Mouse (Mus musculus) limb, embryonic 15.5 days (tissue): Measurements from ENCODE around the gene Ccdc105. TPM values are rescaled to one million over a fixed set of nuclear protein-coding genes. Genes with fewer than 3 reads are reported as not detected.
A peak's percentile ranks its signal among the peaks of the same experiment; 100 is the strongest.

Experiments
- ATAC-seq: fragments of 200-750 bp; cut with Nextera tagmentation; 2 replicates; pipeline ENCODE4 v1.8.0; 2017; ENCODE audit warnings: low read depth, moderate TSS enrichment; ENCODE audit not compliant: insufficient number of reproducible peaks, low FRiP score, low TSS enrichment
- H3K27ac ChIP-seq: fragments of 300-500 bp; sonication (generic); 2 replicates; pipeline ENCODE4 v1.5.1; 2015; ENCODE audit warnings: moderate library complexity, mild to moderate bottlenecking, inconsistent platforms
- H3K27me3 ChIP-seq: fragments of 300-500 bp; sonication (generic); 2 replicates; pipeline ENCODE4 v1.6.1; 2015; ENCODE audit warnings: inconsistent platforms
- H3K36me3 ChIP-seq: fragments of 300-500 bp; sonication (generic); 2 replicates; pipeline ENCODE4 v1.6.1; 2015; ENCODE audit warnings: inconsistent platforms
- H3K4me1 ChIP-seq: fragments of 300-500 bp; sonication (generic); 2 replicates; pipeline ENCODE4 v1.6.1; 2015; ENCODE audit warnings: inconsistent platforms
- H3K4me2 ChIP-seq: fragments of 300-500 bp; sonication (generic); 2 replicates; pipeline ENCODE4 v1.6.1; 2015; ENCODE audit warnings: mild to moderate bottlenecking, inconsistent platforms
- H3K4me3 ChIP-seq: fragments of 300-500 bp; sonication (generic); 2 replicates; pipeline ENCODE4 v1.5.1; 2015; ENCODE audit warnings: mild to moderate bottlenecking, inconsistent platforms
- H3K9ac ChIP-seq: fragments of 300-500 bp; sonication (generic); 2 replicates; pipeline ENCODE4 v1.6.1; 2015; ENCODE audit warnings: inconsistent platforms
- H3K9me3 ChIP-seq: fragments of 300-500 bp; sonication (generic); 2 replicates; pipeline ENCODE4 v1.6.1; 2016; ENCODE audit warnings: inconsistent platforms
- WGBS: fragments of 180-500 bp; shearing (Covaris S2); methylation state at CpG from one replicate; pipeline ENCODE4 v1.1.7; 2015; 5-methylcytosine and 5-hydroxymethylcytosine counted together
- polyA plus RNA-seq: library from polyadenylated mRNA; unstranded; fragments of >200 nt; fragmentation: Nextera tagmentation; extraction: Ambion mirVana; gene quantifications from 2 replicates; pipeline ENCODE4 v1.2.1, GENCODE M21; 2015

Ccdc105 gene
- polyA plus RNA-seq, 1 experiment from 2014 or later = 0.14 TPM

GRCm38 (mm10) chr10:78747035-78747721 lies 5.7 kb downstream of the Ccdc105 start:
- Histone ChIP-seq H3K4me1 (peaks cover 12% of the 10 kb centered on the region), H3K4me3 (peak overlapping the region; percentile 37), H3K27me3 (no peaks in the 10 kb centered on the region), H3K9me3 (no peaks in the 10 kb centered on the region), H3K9ac (no peak overlapping the region), H3K4me2 (peak overlapping the region; percentile 70), H3K36me3 (no peaks in the 10 kb centered on the region), H3K27ac (no peak overlapping the region)
- peak; percentile 17; the same call in 1 of the 2 replicates for ATAC-seq
- WGBS = 4% methylated on average over 27 of the region's 27 CpGs

DNA sequence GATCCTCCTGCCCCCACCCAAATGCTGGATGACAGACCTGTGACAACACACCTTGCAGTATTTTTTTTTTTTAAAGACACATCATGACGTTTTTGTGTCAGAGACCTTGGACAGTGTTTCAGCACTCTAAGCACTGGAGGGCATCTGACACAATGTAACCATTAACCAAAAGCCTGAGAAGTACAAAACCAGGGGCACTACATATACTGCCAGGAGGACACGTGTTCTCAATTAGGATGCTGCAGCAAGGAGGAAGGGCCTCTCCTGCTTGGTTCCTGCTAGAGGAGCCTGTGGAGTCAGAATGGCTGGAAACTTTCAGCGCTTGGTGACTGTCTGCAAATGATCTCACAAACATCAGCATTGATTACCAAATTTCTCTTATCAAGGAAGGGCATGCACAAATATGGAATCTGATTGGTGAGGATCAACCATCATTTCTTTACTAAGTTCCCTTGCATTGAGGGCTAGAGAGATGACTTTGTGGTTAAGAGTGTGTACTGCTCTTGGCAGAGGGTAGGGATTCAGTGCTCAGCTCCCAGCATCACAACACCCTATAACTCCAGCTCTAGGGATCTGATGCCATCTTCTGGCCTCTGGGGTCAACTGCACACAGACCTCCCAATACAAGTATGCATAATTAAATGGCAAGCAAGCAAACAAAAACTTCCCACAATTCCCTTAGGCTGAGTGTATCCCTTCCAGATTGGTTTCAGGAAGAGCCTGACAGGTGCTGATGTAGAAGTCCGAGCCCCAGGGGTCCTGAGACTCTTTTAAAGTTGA lies 7.2 kb downstream of the Ccdc105 start:
- Histone ChIP-seq H3K9ac (no peak overlapping the region), H3K36me3 (no peaks in the 10 kb centered on the region), H3K27ac (no peak overlapping the region), H3K4me2 (no peak overlapping the region), H3K9me3 (no peaks in the 10 kb centered on the region), H3K4me3 (no peak overlapping the region), H3K27me3 (no peaks in the 10 kb centered on the region), H3K4me1 (peaks cover 12% of the 10 kb centered on the region)
- 23% methylated on average over 4 of the region's 4 CpGs for WGBS
- ATAC-seq = 0 out of 2 replicates have a peak, but pooled peaks have one; percentile 37

DNA sequence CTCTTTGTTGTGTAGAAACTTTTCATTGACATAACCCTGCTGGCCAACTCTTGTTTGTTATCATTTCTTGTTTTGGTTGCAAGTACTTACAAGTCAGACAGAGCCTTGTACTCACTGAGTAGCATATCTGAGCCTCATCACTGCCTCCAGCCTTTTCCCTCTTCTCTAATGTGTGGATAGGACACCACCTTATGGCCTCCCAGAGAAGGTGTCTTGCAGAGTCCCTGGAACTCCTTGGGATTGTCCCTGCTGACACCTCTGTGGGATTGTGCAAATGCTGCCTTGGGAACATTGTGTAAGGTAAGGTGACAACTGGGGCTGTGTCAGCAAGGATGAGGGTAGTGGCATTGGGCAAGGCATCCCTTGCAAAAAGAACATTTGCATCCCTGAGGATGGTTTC lies 9.1 kb downstream of the Ccdc105 start:
- no peak; the same call in 1 of the 2 replicates for ATAC-seq
- no peak overlapping the region for H3K27ac ChIP-seq

DNA sequence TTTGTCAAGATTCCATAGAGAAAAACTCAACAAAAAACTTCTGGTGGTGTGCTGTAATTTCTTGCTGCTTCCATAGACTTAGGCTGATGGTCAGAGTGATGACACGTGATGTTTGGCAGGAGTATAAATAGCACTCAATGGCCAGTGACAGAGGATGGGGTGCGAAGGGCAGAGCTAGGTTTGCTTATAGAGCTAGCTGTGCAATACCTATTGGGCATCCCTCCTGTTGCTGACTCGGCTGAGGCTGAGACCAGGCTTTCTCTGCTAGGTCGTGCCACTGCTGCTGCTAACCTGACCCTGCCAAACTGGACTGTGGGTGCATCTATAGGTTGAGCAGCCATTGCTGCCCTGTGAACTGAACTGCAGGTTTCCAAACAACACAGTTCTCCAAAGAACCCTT lies 13.0 kb downstream of the Ccdc105 start:
- no peak overlapping the region for H3K27ac ChIP-seq
- 79% methylated on average over 4 of the region's 4 CpGs for WGBS
- H3K4me1 ChIP-seq = no peaks in the 10 kb centered on the region
- no peaks in the 10 kb centered on the region for H3K36me3 ChIP-seq
- no peak for ATAC-seq
- no peak overlapping the region for H3K4me3 ChIP-seq
- H3K27me3 ChIP-seq = no peaks in the 10 kb centered on the region
- no peaks in the 10 kb centered on the region for H3K9me3 ChIP-seq
- H3K4me2 ChIP-seq = no peak overlapping the region
- H3K9ac ChIP-seq = no peak overlapping the region

More for the DNA sequence above, 9.1 kb downstream of the Ccdc105 start:
- Histone ChIP-seq H3K4me3 (no peak overlapping the region), H3K4me1 (peaks cover 12% of the 10 kb centered on the region), H3K27me3 (no peaks in the 10 kb centered on the region), H3K36me3 (no peaks in the 10 kb centered on the region), H3K4me2 (no peak overlapping the region), H3K9me3 (no peaks in the 10 kb centered on the region), H3K9ac (no peak overlapping the region)

GRCm38 (mm10) chr10:78727876-78728275 lies 25.0 kb downstream of the Ccdc105 start:
- H3K4me3 ChIP-seq = no peak overlapping the region
- peaks cover 4% of the 10 kb centered on the region; the same call in 1 of the 2 replicates for H3K4me1 ChIP-seq
- H3K9ac ChIP-seq = no peak overlapping the region
- WGBS = 67% methylated on average over 5 of the region's 5 CpGs
- H3K4me2 ChIP-seq = no peak overlapping the region
- no peak overlapping the region for H3K27ac ChIP-seq
- H3K36me3 ChIP-seq = no peaks in the 10 kb centered on the region
- H3K27me3 ChIP-seq = no peaks in the 10 kb centered on the region
- no peaks in the 10 kb centered on the region for H3K9me3 ChIP-seq
- ATAC-seq = no peak

- Histone ChIP-seq H3K9me3 (no peaks in the 10 kb centered on the region), H3K36me3 (no peaks in the 10 kb centered on the region), H3K4me2 (no peak overlapping the region), H3K27me3 (no peaks in the 10 kb centered on the region), H3K27ac (no peak overlapping the region; the same call in 1 of the 2 replicates), H3K9ac (no peak overlapping the region), H3K4me3 (no peak overlapping the region), H3K4me1 (peaks cover 4% of the 10 kb centered on the region; the same call in 1 of the 2 replicates)
- 30% methylated on average over 3 of the region's 3 CpGs for WGBS
- ATAC-seq = no peak
Observed at GRCm38 (mm10) chr10:78727035-78727434, 25.8 kb downstream of the Ccdc105 start.

DNA sequence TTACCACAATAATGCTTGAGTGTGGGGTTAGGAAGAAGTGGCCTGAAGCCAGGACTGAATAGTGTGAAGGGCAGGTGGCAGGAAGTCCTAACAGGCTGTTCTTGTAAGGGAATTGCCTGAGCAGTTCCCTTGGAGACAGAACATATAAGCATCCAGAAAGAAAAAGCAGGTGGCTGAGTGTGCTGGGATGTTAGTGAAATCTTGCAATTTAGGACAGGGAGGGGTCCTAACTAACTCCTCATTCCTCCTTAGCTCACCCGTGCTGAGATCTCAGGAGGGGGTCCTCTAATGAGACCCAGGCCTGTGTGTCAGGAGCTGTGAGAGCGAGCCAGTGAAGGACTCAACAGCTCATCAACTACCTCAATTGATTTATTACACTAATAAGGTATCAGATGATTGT lies 29.4 kb downstream of the Ccdc105 start:
- Histone ChIP-seq H3K4me2 (no peak overlapping the region), H3K9ac (no peak overlapping the region), H3K27me3 (no peaks in the 10 kb centered on the region), H3K27ac (no peak overlapping the region), H3K9me3 (no peaks in the 10 kb centered on the region), H3K4me1 (peaks cover 4% of the 10 kb centered on the region; the same call in 1 of the 2 replicates), H3K36me3 (no peaks in the 10 kb centered on the region), H3K4me3 (no peak overlapping the region)
- ATAC-seq = no peak
- 11% methylated on average over 2 of the region's 2 CpGs for WGBS

- WGBS = 63% methylated on average over 2 of the region's 2 CpGs
- Histone ChIP-seq H3K9ac (no peak overlapping the region), H3K4me1 (peaks cover 4% of the 10 kb centered on the region; the same call in 1 of the 2 replicates), H3K27me3 (no peaks in the 10 kb centered on the region), H3K36me3 (no peaks in the 10 kb centered on the region), H3K9me3 (no peaks in the 10 kb centered on the region), H3K4me2 (no peak overlapping the region), H3K4me3 (no peak overlapping the region), H3K27ac (no peak overlapping the region)
- ATAC-seq = no peak
Observed at GRCm38 (mm10) chr10:78722654-78723053, 30.2 kb downstream of the Ccdc105 start.

DNA sequence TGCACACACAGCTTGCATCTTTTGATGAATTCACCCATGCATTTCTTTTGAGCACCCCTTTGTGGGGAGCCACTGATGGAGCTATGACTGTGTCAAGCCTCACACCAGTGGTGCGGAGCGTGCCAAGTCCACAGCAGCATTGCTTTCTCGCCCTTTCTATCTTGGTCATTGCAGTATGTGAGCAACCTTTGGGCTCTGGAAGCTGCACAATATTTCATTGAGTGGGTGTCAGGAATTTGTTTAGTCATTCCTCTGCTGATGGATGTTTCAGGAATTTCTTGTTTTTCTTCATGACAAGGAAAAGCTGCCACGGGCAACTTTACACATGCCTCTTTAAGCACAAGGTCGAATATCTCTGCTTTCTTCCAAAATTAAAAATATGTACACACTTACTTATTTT lies 30.8 kb downstream of the Ccdc105 start:
- Histone ChIP-seq H3K9ac (no peak overlapping the region), H3K36me3 (no peaks in the 10 kb centered on the region), H3K27ac (no peak overlapping the region; the same call in 1 of the 2 replicates), H3K4me2 (no peak overlapping the region), H3K4me1 (peaks cover 4% of the 10 kb centered on the region; the same call in 1 of the 2 replicates), H3K27me3 (no peaks in the 10 kb centered on the region), H3K4me3 (no peak overlapping the region), H3K9me3 (no peaks in the 10 kb centered on the region)
- WGBS = 69% methylated on average over 5 of the region's 5 CpGs
- no peak for ATAC-seq

DNA sequence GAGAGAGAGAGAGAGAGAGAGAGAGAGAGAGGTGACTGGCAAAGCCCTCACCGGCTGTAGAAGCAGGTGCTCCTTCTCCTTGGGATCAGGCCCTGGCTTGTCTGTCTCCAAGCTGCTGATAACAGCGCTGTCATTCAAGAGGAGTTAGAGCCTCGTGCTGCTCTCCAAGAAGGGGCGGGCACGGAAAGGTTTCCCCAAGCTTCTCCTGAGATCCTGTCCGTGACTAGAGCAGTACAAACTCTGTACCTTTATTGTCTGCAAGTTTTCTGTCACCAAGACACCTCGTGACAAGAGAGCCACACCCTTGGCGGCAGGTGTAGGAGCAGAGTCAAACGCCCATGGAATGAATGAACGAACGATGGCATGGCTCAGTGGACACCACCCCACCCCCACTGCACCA lies 34.8 kb downstream of the Ccdc105 start, which contains the start of gene Casp14:
Gene Casp14, minus strand, starts transcription at position 239 of the 400 bp plus-strand sequence.
- no peaks in the 10 kb centered on the region for H3K36me3 ChIP-seq
- no peaks in the 10 kb centered on the region for H3K9me3 ChIP-seq
- 65% methylated on average over 11 of the region's 11 CpGs for WGBS
- H3K9ac ChIP-seq = no peak within 1 kb of the TSS
- H3K27ac ChIP-seq = no peak within 1 kb of the TSS; the same call in none of the 2 replicates
- H3K4me2 ChIP-seq = no peak within 1 kb of the TSS
- no peaks in the 10 kb centered on the region for H3K4me1 ChIP-seq
- no peaks in the 10 kb centered on the region for H3K27me3 ChIP-seq
- H3K4me3 ChIP-seq = no peak within 1 kb of the TSS
- peak; percentile 60; the same call in 1 of the 2 replicates for ATAC-seq

DNA sequence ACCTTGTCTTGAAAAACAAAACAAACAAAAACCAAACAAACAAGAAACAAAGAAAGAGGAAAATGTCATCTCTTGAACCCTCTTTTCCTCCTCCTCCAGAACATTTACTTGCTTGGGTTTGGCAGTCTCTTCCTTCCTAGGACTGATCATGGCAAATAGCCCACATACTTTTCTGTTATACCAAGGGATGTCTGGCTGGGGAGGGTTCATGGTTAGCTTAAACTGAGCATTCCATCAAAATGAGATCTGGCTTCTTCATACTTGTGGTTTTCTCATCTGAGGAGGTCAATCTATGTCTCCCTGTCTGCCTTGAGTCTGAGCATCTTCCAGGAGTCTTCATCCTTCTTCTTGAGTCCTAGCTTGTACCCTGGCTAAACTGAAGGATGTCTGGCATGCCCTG lies 36.6 kb downstream of the Ccdc105 start:
- Histone ChIP-seq H3K27ac (no peak overlapping the region), H3K27me3 (no peaks in the 10 kb centered on the region), H3K4me2 (no peak overlapping the region), H3K36me3 (no peaks in the 10 kb centered on the region), H3K9ac (no peak overlapping the region), H3K4me1 (no peaks in the 10 kb centered on the region), H3K4me3 (no peak overlapping the region), H3K9me3 (no peaks in the 10 kb centered on the region)
- ATAC-seq = no peak

- WGBS = 96% methylated on average over 7 of the region's 7 CpGs
- no peak for ATAC-seq
- H3K27me3 ChIP-seq = no peaks in the 10 kb centered on the region
Observed at GRCm38 (mm10) chr10:78715156-78715555, 37.7 kb downstream of the Ccdc105 start.

More at GRCm38 (mm10) chr10:78715156-78715555, 37.7 kb downstream of the Ccdc105 start:
- Histone ChIP-seq H3K4me1 (no peaks in the 10 kb centered on the region), H3K9ac (no peak overlapping the region), H3K27ac (no peak overlapping the region), H3K4me3 (no peak overlapping the region), H3K9me3 (no peaks in the 10 kb centered on the region), H3K36me3 (no peaks in the 10 kb centered on the region), H3K4me2 (no peak overlapping the region)
